Mouse (Mus musculus) limb, embryonic 14.5 days (tissue): ENCODE results near the gene Timp3. TPM values are rescaled to one million over a fixed set of nuclear protein-coding genes. Genes with fewer than 3 reads are reported as not detected.
A peak's percentile ranks its signal among the peaks of the same experiment; 100 is the strongest.

Experiments used
- ATAC-seq: fragments of 200-750 bp; cut with Nextera tagmentation; 2 replicates; pipeline ENCODE4 v1.8.0; 2017; ENCODE audit warnings: low read depth, moderate number of reproducible peaks, moderate TSS enrichment; ENCODE audit not compliant: low FRiP score
- DNase-seq: peaks from one replicate; pipeline ENCODE4 v3.0.0-alpha.2; 2015; ENCODE audit warnings: low spot score
- H3K27ac ChIP-seq: fragments of 300-500 bp; sonication (generic); replicated peaks from 2 replicates; pipeline ENCODE4 v1.5.1; 2014; ENCODE audit warnings: low read depth, mild to moderate bottlenecking, low read length, moderate library complexity, mixed read lengths
- H3K27me3 ChIP-seq: fragments of 300-500 bp; sonication (generic); 2 replicates; pipeline ENCODE4 v1.6.1; 2014; ENCODE audit warnings: low read length, mixed read lengths; ENCODE audit not compliant: control insufficient read depth, insufficient read depth
- H3K36me3 ChIP-seq: fragments of 300-500 bp; sonication (generic); 2 replicates; pipeline ENCODE4 v1.6.1; 2014; ENCODE audit warnings: mild to moderate bottlenecking, low read length, moderate library complexity, mixed read lengths; ENCODE audit not compliant: control insufficient read depth, insufficient read depth
- H3K4me1 ChIP-seq: fragments of 300-500 bp; sonication (generic); 2 replicates; pipeline ENCODE4 v1.6.1; 2014; ENCODE audit warnings: antibody characterized with exemption, low read length, mixed read lengths; ENCODE audit not compliant: control insufficient read depth, insufficient read depth
- H3K4me2 ChIP-seq: fragments of 300-500 bp; sonication (generic); replicated peaks from 2 replicates; pipeline ENCODE4 v1.6.1; 2014; ENCODE audit warnings: low read depth, mild to moderate bottlenecking, low read length, moderate library complexity; ENCODE audit not compliant: severe bottlenecking
- H3K4me3 ChIP-seq: fragments of 300-500 bp; sonication (generic); replicated peaks from 2 replicates; pipeline ENCODE4 v1.5.1; 2014; ENCODE audit warnings: low read length
- H3K9ac ChIP-seq: fragments of 300-500 bp; sonication (generic); 2 replicates; pipeline ENCODE4 v1.6.1; 2014; ENCODE audit warnings: mild to moderate bottlenecking, low read depth, low read length, moderate library complexity; ENCODE audit not compliant: severe bottlenecking
- H3K9me3 ChIP-seq: fragments of 300-500 bp; sonication (generic); 2 replicates; pipeline ENCODE4 v1.6.1; 2016; ENCODE audit warnings: low read length; ENCODE audit not compliant: control insufficient read depth
- POLR2A ChIP-seq: fragments of 200-500 bp; IDR thresholded peaks from 2 replicates; pipeline ENCODE4 v1.8.0; 2012; ENCODE audit warnings: inconsistent platforms, mild to moderate bottlenecking, moderate library complexity, borderline replicate concordance; ENCODE audit not compliant: insufficient read depth, insufficient read length; ENCODE audit errors: extremely low read depth
- WGBS: fragments of 180-500 bp; shearing (Covaris S2); extraction: QIAGEN DNeasy Blood & Tissue Kit; methylation state at CpG from one replicate; pipeline ENCODE4 v1.1.7; 2014; 5-methylcytosine and 5-hydroxymethylcytosine counted together
- polyA plus RNA-seq, 2 experiments: library from polyadenylated mRNA; depleted of rRNA in 1 of 2; stranded (reverse) in 1 of 2; unstranded in 1 of 2; fragments of >200 nt; fragmentation: Nextera tagmentation in 1 of 2; extraction: Ambion mirVana in 1 of 2; gene quantifications; 2 replicates each; pipeline versions ENCODE4 v1.2.1 to v1.2.3; 2012 to 2014

Timp3 gene
- 57.4 and 73.3 TPM in 2 replicates for polyA plus RNA-seq (2012; rRNA removed)
- 66.5 and 75.1 TPM in 2 replicates for polyA plus RNA-seq (2014; fragmentation: Nextera tagmentation; extraction: Ambion mirVana)

- ATAC-seq (peak; percentile 81), DNase-seq (peak; percentile 72)
- H3K9me3 ChIP-seq = no peaks in the 10 kb centered on the region
- H3K9ac ChIP-seq = peak within 1 kb of the TSS; percentile 76
- TF ChIP-seq POLR2A = peak; percentile 91; the same call in 1 of the 2 replicates
- no peaks in the 10 kb centered on the region for H3K27me3 ChIP-seq
- peak within 1 kb of the TSS; percentile 68 for H3K4me2 ChIP-seq
- peak within 1 kb of the TSS; percentile 78 for H3K27ac ChIP-seq
- peak within 1 kb of the TSS; percentile 56 for H3K4me3 ChIP-seq
- whole genome bisulfite sequencing = 2% methylated on average over 64 of the region's 65 CpGs
- H3K4me1 ChIP-seq = peaks cover 37% of the 10 kb centered on the region
- H3K36me3 ChIP-seq = peaks cover 5% of the 10 kb centered on the region; the same call in 1 of the 2 replicates
Measured at GRCm38 (mm10) chr10:86300293-86301116, at the start of gene Timp3. Timp3 (plus strand) TSS chr10:86300372.

- Histone ChIP-seq H3K27me3 (no peaks in the 10 kb centered on the region), H3K27ac (no peak overlapping the region), H3K9me3 (0 out of 2 replicates have a peak, but pooled peaks cover 5% of the 10 kb centered on the region), H3K9ac (no peak overlapping the region), H3K4me2 (no peak overlapping the region), H3K36me3 (no peaks in the 10 kb centered on the region), H3K4me3 (no peak overlapping the region), H3K4me1 (no peaks in the 10 kb centered on the region)
- DNase-seq (no peak), ATAC-seq (no peak)
- no peak for TF ChIP-seq POLR2A
- 59% methylated on average over 4 of the region's 4 CpGs for WGBS
Measured at GRCm38 (mm10) chr10:86256221-86256620, 44.0 kb upstream of the Timp3 start.

GRCm38 (mm10) chr10:86257045-86257444 lies 43.1 kb upstream of the Timp3 start:
- WGBS = 79% methylated on average over 3 of the region's 3 CpGs
- no peak for TF ChIP-seq POLR2A
- ATAC-seq (no peak), DNase-seq (no peak)
- Histone ChIP-seq H3K9ac (no peak overlapping the region), H3K4me1 (no peaks in the 10 kb centered on the region), H3K27me3 (no peaks in the 10 kb centered on the region), H3K36me3 (no peaks in the 10 kb centered on the region), H3K9me3 (0 out of 2 replicates have a peak, but pooled peaks cover 5% of the 10 kb centered on the region), H3K4me2 (no peak overlapping the region), H3K4me3 (no peak overlapping the region), H3K27ac (no peak overlapping the region)

- WGBS = 63% methylated on average over 4 of the region's 4 CpGs
- ATAC-seq = no peak
- Histone ChIP-seq H3K27ac (no peak overlapping the region), H3K9me3 (0 out of 2 replicates have a peak, but pooled peaks cover 5% of the 10 kb centered on the region), H3K36me3 (no peaks in the 10 kb centered on the region), H3K4me3 (no peak overlapping the region), H3K4me1 (no peaks in the 10 kb centered on the region), H3K27me3 (no peaks in the 10 kb centered on the region), H3K4me2 (no peak overlapping the region), H3K9ac (no peak overlapping the region)
- no peak for TF ChIP-seq POLR2A
- no peak for DNase-seq
Measured at GRCm38 (mm10) chr10:86258046-86258445, 42.1 kb upstream of the Timp3 start.

GRCm38 (mm10) chr10:86258992-86259391 lies 41.2 kb upstream of the Timp3 start:
- Histone ChIP-seq H3K9ac (no peak overlapping the region), H3K4me1 (no peaks in the 10 kb centered on the region), H3K4me2 (no peak overlapping the region), H3K9me3 (0 out of 2 replicates have a peak, but pooled peaks cover 5% of the 10 kb centered on the region), H3K4me3 (no peak overlapping the region), H3K27me3 (no peaks in the 10 kb centered on the region), H3K36me3 (no peaks in the 10 kb centered on the region), H3K27ac (no peak overlapping the region)
- ATAC-seq (no peak), DNase-seq (no peak)
- no peak for TF ChIP-seq POLR2A
- 90% methylated on average over 3 of the region's 3 CpGs for WGBS
